Mouse (Mus musculus) left cerebral cortex, adult 2 months (tissue): Measurements from ENCODE around the gene Pygo1. TPM values are rescaled to one million over a fixed set of nuclear protein-coding genes. Genes with fewer than 3 reads are reported as not detected.

ENCODE experiments used
- DNase-seq, 2 experiments: peaks; one replicate each; pipeline ENCODE4 v3.0.0; 2021 to 2022; ENCODE audit warnings: low spot score in 2 of 2, mixed read lengths in 1 of 2; ENCODE audit errors: extremely low spot score in 1 of 2
- H3K27ac ChIP-seq: fragments of 200-600 bp; 2 replicates; pipeline ENCODE4 v1.8.1; 2022
- H3K4me3 ChIP-seq: fragments of 200-600 bp; 2 replicates; pipeline ENCODE4 v1.8.1; 2022
- CTCF ChIP-seq: fragments of 200-600 bp; IDR thresholded peaks from 2 replicates; pipeline ENCODE4 v1.8.1; 2022; ENCODE audit warnings: antibody characterized with exemption, mild to moderate bottlenecking, moderate library complexity
- intact Hi-C: fragments of 180-260 bp; cut with DNase I; formaldehyde crosslinking; loops from one replicate; pipeline ENCODE4 v1.15.1; 2025
- total RNA-seq, 2 experiments: library from RNA; stranded (reverse); gene quantifications; 2 replicates each; pipeline ENCODE4 v1.2.3; 2021

The Pygo1 gene
- total RNA-seq, 2 experiments from 2014 or later, result 18.6 to 19.5 TPM

DNA sequence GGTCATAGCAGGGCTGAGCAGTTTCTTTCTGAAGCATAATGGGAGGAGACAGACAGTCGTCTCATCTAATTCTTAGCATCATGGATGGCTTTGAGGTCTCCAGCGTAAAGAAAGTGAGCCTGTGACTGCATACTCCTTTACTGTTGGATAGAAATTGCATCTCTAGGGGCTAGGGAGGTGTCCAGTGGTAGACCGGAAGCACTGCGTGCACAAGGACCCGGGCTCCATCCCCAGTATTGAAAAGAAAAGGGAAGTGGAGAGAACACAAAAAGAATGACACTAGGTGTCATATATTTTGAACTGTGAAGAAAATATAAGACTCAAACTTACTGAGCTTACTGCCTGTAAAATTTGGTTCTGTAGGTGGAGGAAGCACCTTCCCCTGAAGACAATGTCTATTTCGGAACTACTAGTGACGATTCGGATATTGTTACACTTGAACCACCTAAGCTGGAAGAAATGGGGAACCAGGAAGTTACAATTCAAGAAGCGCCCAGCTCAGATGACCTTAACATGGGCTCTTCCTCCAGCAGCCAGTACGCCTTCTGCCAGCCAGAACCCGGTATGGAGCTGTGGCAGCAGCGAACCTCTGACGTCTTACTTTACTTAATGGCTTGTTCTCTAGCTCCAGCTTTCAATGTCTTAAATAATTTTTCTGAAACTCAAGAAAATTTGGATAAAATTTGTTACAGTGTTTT lies 76.0 kb downstream of the Pygo1 start:
- intact Hi-C loops, result no loop called here
- Histone ChIP-seq H3K4me3 (no peak overlapping the region), H3K27ac (no peak overlapping the region)
- TF ChIP-seq CTCF, result no peak
- DNase-seq, result no peak

Other genes starting within 250 kb of the Pygo1 start
- gene Prtg, start 118.8 kb upstream of the Pygo1 start, total RNA-seq, result 1 to 10 TPM; 1.5 to 1.8 TPM
- 1 to 10 TPM; 1.5 to 1.9 TPM for gene Dyx1c1, start 33.1 kb downstream of the Pygo1 start, total RNA-seq
- gene Gm44503, start 33.2 kb downstream of the Pygo1 start, total RNA-seq, result not detected
- 10 to 100 TPM in 1 of 2 experiments, 1 to 10 TPM in 1; 9.2 to 10.8 TPM for gene Ccpg1os, start 59.7 kb downstream of the Pygo1 start, total RNA-seq
- 100 to 1,000 TPM; 124 to 128 TPM for gene Ccpg1, start 59.8 kb downstream of the Pygo1 start, total RNA-seq
- 10 to 100 TPM; 15.4 to 16.2 TPM for gene Pigb, start 114.7 kb downstream of the Pygo1 start, total RNA-seq
- gene Rab27a, start 119.2 kb downstream of the Pygo1 start, total RNA-seq, result 1 to 10 TPM; 7.5 to 8.9 TPM
- gene Khdc3, start 176.2 kb downstream of the Pygo1 start, total RNA-seq, result 1 to 10 TPM; 2.4 to 2.8 TPM
- gene Gm20509, start 176.8 kb downstream of the Pygo1 start, total RNA-seq, result not detected
- 10 to 100 TPM; 53.9 to 54.2 TPM for gene Rsl24d1, start 187.8 kb downstream of the Pygo1 start, total RNA-seq